Comparison of ENCODE assay signal across 7 mouse cellular contexts in genomic region chr7:118115533-118115876, GRCm38 (mm10). TPM values are rescaled to one million over a fixed set of nuclear protein-coding genes. Genes with fewer than 3 reads are reported as not detected.
DNase-seq lines count a peak whose midpoint lies in the region; ATAC-seq and TF ChIP-seq lines count a peak whose summit lies in the region.

No protein-coding gene starts in this region.

- peak; percentile 41 for ATAC-seq in lung, embryonic 14.5 days (ENCODE audit: insufficient read depth)
- ATAC-seq in erythroblast, adult 5-6 weeks (replicated peaks; ENCODE audit: low FRiP score, poor library complexity, severe bottlenecking) = peak; percentile 38
- ATAC-seq in limb, embryonic 11.5 days (ENCODE audit: insufficient number of reproducible peaks, low FRiP score, low TSS enrichment, low read depth) = peak; percentile 46; the same call in 1 of the 2 replicates

- H3K27me3 ChIP-seq in lung, embryonic 14.5 days (ENCODE audit: insufficient read depth, low read length) = no peaks in the 10 kb centered on the region
- no peaks in the 10 kb centered on the region for H3K27me3 ChIP-seq in limb, embryonic 11.5 days (ENCODE audit: control insufficient read depth, insufficient read depth, low read length)
- no peaks in the 10 kb centered on the region for H3K27me3 ChIP-seq in small intestine, adult 2 months (ENCODE audit: control insufficient read depth, insufficient read depth, low read length)

- peak overlapping the region; percentile 72 for H3K4me2 ChIP-seq in lung, embryonic 14.5 days
- H3K4me2 ChIP-seq in limb, embryonic 11.5 days (ENCODE audit: low read depth, severe bottlenecking) = peak overlapping the region; percentile 91

- no peak for TF ChIP-seq POLR2A in small intestine, adult 2 months (IDR thresholded peaks at IDR 0.05; ENCODE audit: low read depth, low read length)

- no peak for DNase-seq in lung, embryonic 14.5 days
- DNase-seq in lung, postnatal 10 days = no peak
- DNase-seq in limb, embryonic 11.5 days (ENCODE audit: low spot score) = no peak
- no peak for DNase-seq in embryo, embryonic 11 days
- no peak for DNase-seq in MN1 (ENCODE audit: low spot score)

- no peak for TF ChIP-seq CTCF in lung, embryonic 14.5 days (IDR thresholded peaks at IDR 0.05; ENCODE audit: low read depth)
- no peak for TF ChIP-seq CTCF in small intestine, adult 2 months (IDR thresholded peaks at IDR 0.05; ENCODE audit: extremely low read depth, insufficient read length, insufficient replicate concordance, low read depth, low read length)

- H3K9me3 ChIP-seq in lung, embryonic 14.5 days (ENCODE audit: low read depth, low read length) = no peaks in the 10 kb centered on the region
- no peaks in the 10 kb centered on the region for H3K9me3 ChIP-seq in limb, embryonic 11.5 days (ENCODE audit: control insufficient read depth, low read length)

- H3K9ac ChIP-seq in lung, embryonic 14.5 days = peak overlapping the region; percentile 100
- H3K9ac ChIP-seq in limb, embryonic 11.5 days (ENCODE audit: low read length) = peak overlapping the region; percentile 88

- under 1% methylated on average over 20 of the region's 20 CpGs for WGBS in lung, embryonic 14.5 days
- under 1% methylated on average over 20 of the region's 20 CpGs for WGBS in limb, embryonic 11.5 days
- under 1% methylated on average over 20 of the region's 20 CpGs for WGBS in small intestine, adult 2 months

- peaks cover 73% of the 10 kb centered on the region for H3K36me3 ChIP-seq in lung, embryonic 14.5 days (ENCODE audit: insufficient read depth)
- H3K36me3 ChIP-seq in limb, embryonic 11.5 days (ENCODE audit: control insufficient read depth, insufficient read depth, low read length) = peaks cover 32% of the 10 kb centered on the region
- H3K36me3 ChIP-seq in small intestine, adult 2 months (ENCODE audit: control insufficient read depth, insufficient read depth, low read length) = peaks cover 60% of the 10 kb centered on the region

- H3K27ac ChIP-seq in lung, embryonic 14.5 days (ENCODE audit: low read depth) = peak overlapping the region; percentile 93
- peak overlapping the region; percentile 90 for H3K27ac ChIP-seq in limb, embryonic 11.5 days (replicated peaks; ENCODE audit: low read depth, low read length)
- peak overlapping the region; percentile 43 for H3K27ac ChIP-seq in small intestine, adult 2 months (ENCODE audit: insufficient read depth, low read depth, low read length)

- peak overlapping the region; percentile 98 for H3K4me3 ChIP-seq in lung, embryonic 14.5 days (ENCODE audit: low read depth, low read length)
- H3K4me3 ChIP-seq in limb, embryonic 11.5 days (ENCODE audit: low read depth, low read length) = peak overlapping the region; percentile 78
- peak overlapping the region; percentile 91 for H3K4me3 ChIP-seq in small intestine, adult 2 months (ENCODE audit: low read depth, low read length)

- H3K4me1 ChIP-seq in lung, embryonic 14.5 days (ENCODE audit: insufficient read depth) = peaks cover 14% of the 10 kb centered on the region
- H3K4me1 ChIP-seq in limb, embryonic 11.5 days (ENCODE audit: control insufficient read depth, insufficient read depth, low read length) = peaks cover 9% of the 10 kb centered on the region
- peaks cover 19% of the 10 kb centered on the region; the same call in 1 of the 2 replicates for H3K4me1 ChIP-seq in small intestine, adult 2 months (ENCODE audit: control insufficient read depth, insufficient read depth, insufficient read length, low read length)

RNA-seq across cellular contexts. Expression of gene Rps15a, which starts 0.5 kb away (rescaled TPM):
- 868 and 955 TPM in 2 replicates for polyA plus RNA-seq in lung, embryonic 14.5 days (2014; fragmentation: Nextera tagmentation; extraction: Ambion mirVana)
- 430 and 606 TPM in 2 replicates for total RNA-seq in erythroblast, adult 5-6 weeks (2015; ENCODE audit: low replicate concordance)
- total RNA-seq in erythroblast, adult 5-6 weeks (2017; ENCODE audit: low replicate concordance) = 197 and 317 TPM in 2 replicates
- 782 and 811 TPM in 2 replicates for polyA plus RNA-seq in limb, embryonic 11.5 days (2014; fragmentation: Nextera tagmentation; extraction: Ambion mirVana)
- polyA plus RNA-seq in small intestine, adult 2 months (2012; rRNA removed) = 94.0 and 192 TPM in 2 replicates

RNA-seq across cellular contexts. Expression of gene Arl6ip1, which starts 14.0 kb away (rescaled TPM):
- polyA plus RNA-seq in lung, embryonic 14.5 days (2014; fragmentation: Nextera tagmentation; extraction: Ambion mirVana) = 352 and 375 TPM in 2 replicates
- total RNA-seq in erythroblast, adult 5-6 weeks (2015; ENCODE audit: low replicate concordance) = 103 and 110 TPM in 2 replicates
- total RNA-seq in erythroblast, adult 5-6 weeks (2017; ENCODE audit: low replicate concordance) = 82.2 and 113 TPM in 2 replicates
- polyA plus RNA-seq in limb, embryonic 11.5 days (2014; fragmentation: Nextera tagmentation; extraction: Ambion mirVana) = 408 and 423 TPM in 2 replicates
- 44.8 and 99.7 TPM in 2 replicates for polyA plus RNA-seq in small intestine, adult 2 months (2012; rRNA removed)

Comparison
In these comparisons a context has a peak if more than half of its experiments do, and no peak if none do; other contexts are left out.
1. H3K27ac ChIP-seq: peak in every context shown above with its lines; median percentile 93 in lung, embryonic 14.5 days; 90 in limb, embryonic 11.5 days; 43 in small intestine, adult 2 months.